Mouse (Mus musculus): Measurements from ENCODE around the gene Gdpgp1. TPM values are rescaled to one million over a fixed set of nuclear protein-coding genes. Genes with fewer than 3 reads are reported as not detected.

Gene Gdpgp1
- polyA plus RNA-seq, 1 experiment from 2014 or later, result 6.5 TPM

DNA sequence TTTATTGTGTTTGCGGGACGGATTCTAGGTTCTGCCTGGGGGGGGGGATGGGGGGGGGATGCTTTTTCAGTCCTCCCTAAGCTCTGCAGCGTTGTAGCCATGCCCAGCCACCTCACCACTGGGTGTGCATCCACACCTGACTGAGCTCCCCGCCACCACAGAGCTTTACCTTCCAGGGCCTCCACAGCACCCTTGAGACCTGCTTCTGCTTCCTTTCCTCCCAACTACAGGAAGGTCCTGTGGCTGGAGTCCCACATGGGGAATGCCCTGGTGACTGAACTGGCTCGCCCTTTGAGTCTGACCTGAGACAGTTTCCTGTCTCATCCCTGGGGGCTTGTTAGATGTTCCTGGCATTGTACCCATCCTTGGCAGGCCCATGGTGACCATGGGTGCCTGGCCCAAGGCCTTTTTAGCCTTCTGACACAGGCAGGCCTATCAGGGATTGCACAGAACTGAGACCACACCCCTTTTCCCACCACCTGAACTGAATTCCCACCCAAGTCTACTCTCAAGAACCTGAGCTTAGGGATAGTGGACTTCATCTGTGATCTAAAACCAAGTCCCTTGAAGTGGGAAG lies 31.6 kb upstream of the Gdpgp1 start:
- H3K4me3 ChIP-seq (ENCODE audit: low read depth, low read length), result no peak overlapping the region
- no peak for TF ChIP-seq CTCF (IDR thresholded peaks at IDR 0.05; ENCODE audit: low read depth)
- H3K27ac ChIP-seq (ENCODE audit: low read depth, low read length), result no peak overlapping the region
- H3K27me3 ChIP-seq (replicated peaks; ENCODE audit: control insufficient read depth, insufficient read depth, low read length), result no peaks in the 10 kb centered on the region
- H3K9ac ChIP-seq (ENCODE audit: low read depth, low read length), result no peak overlapping the region
- no peaks in the 10 kb centered on the region for H3K9me3 ChIP-seq (ENCODE audit: control insufficient read depth)
- peaks cover 17% of the 10 kb centered on the region; the same call in 1 of the 2 replicates for H3K36me3 ChIP-seq (ENCODE audit: control insufficient read depth, insufficient read depth)
- ATAC-seq, result no peak
- no peak overlapping the region for H3K4me2 ChIP-seq (replicated peaks; ENCODE audit: low read depth)
- 77% methylated on average over 5 of the region's 5 CpGs for WGBS
- peaks cover 13% of the 10 kb centered on the region; the same call in 1 of the 2 replicates for H3K4me1 ChIP-seq (replicated peaks; ENCODE audit: control insufficient read depth, insufficient read depth, low read length)

- WGBS, result 85% methylated on average over 15 of the region's 15 CpGs
- no peak for TF ChIP-seq CTCF (IDR thresholded peaks at IDR 0.05; ENCODE audit: low read depth)
- H3K9ac ChIP-seq (ENCODE audit: low read depth, low read length), result no peak overlapping the region
- H3K36me3 ChIP-seq (ENCODE audit: control insufficient read depth, insufficient read depth), result peaks cover 17% of the 10 kb centered on the region; the same call in 1 of the 2 replicates
- no peak overlapping the region for H3K4me2 ChIP-seq (replicated peaks; ENCODE audit: low read depth)
- peaks cover 23% of the 10 kb centered on the region; the same call in 1 of the 2 replicates for H3K4me1 ChIP-seq (replicated peaks; ENCODE audit: control insufficient read depth, insufficient read depth, low read length)
- no peaks in the 10 kb centered on the region for H3K27me3 ChIP-seq (replicated peaks; ENCODE audit: control insufficient read depth, insufficient read depth, low read length)
- no peak overlapping the region for H3K27ac ChIP-seq (ENCODE audit: low read depth, low read length)
- ATAC-seq, result no peak
- no peaks in the 10 kb centered on the region for H3K9me3 ChIP-seq (ENCODE audit: control insufficient read depth)
- H3K4me3 ChIP-seq (ENCODE audit: low read depth, low read length), result no peak overlapping the region
Observed at GRCm38 (mm10) chr7:80201888-80202540, 30.7 kb upstream of the Gdpgp1 start.

- H3K4me3 ChIP-seq (ENCODE audit: low read depth, low read length), result no peak overlapping the region
- TF ChIP-seq CTCF (IDR thresholded peaks at IDR 0.05; ENCODE audit: low read depth), result 0 out of 2 replicates have a peak, but pooled peaks have one; percentile 2
- H3K9ac ChIP-seq (ENCODE audit: low read depth, low read length), result no peak overlapping the region
- no peaks in the 10 kb centered on the region for H3K9me3 ChIP-seq (ENCODE audit: control insufficient read depth)
- H3K36me3 ChIP-seq (ENCODE audit: control insufficient read depth, insufficient read depth), result peaks cover 17% of the 10 kb centered on the region; the same call in 1 of the 2 replicates
- no peaks in the 10 kb centered on the region for H3K27me3 ChIP-seq (replicated peaks; ENCODE audit: control insufficient read depth, insufficient read depth, low read length)
- ATAC-seq, result no peak
- peak overlapping the region; percentile 97; the same call in 1 of the 2 replicates for H3K27ac ChIP-seq (ENCODE audit: low read depth, low read length)
- peaks cover 24% of the 10 kb centered on the region; the same call in 1 of the 2 replicates for H3K4me1 ChIP-seq (replicated peaks; ENCODE audit: control insufficient read depth, insufficient read depth, low read length)
- WGBS, result 81% methylated on average over 5 of the region's 5 CpGs
- no peak overlapping the region for H3K4me2 ChIP-seq (replicated peaks; ENCODE audit: low read depth)
Observed at GRCm38 (mm10) chr7:80202961-80203360, 29.7 kb upstream of the Gdpgp1 start.

- Histone ChIP-seq H3K4me1 (replicated peaks; ENCODE audit: control insufficient read depth, insufficient read depth, low read length) (peaks cover 24% of the 10 kb centered on the region; the same call in 1 of the 2 replicates), H3K4me3 (ENCODE audit: low read depth, low read length) (no peak overlapping the region), H3K36me3 (ENCODE audit: control insufficient read depth, insufficient read depth) (peaks cover 17% of the 10 kb centered on the region; the same call in 1 of the 2 replicates), H3K9me3 (ENCODE audit: control insufficient read depth) (no peaks in the 10 kb centered on the region), H3K27me3 (replicated peaks; ENCODE audit: control insufficient read depth, insufficient read depth, low read length) (no peaks in the 10 kb centered on the region), H3K4me2 (replicated peaks; ENCODE audit: low read depth) (no peak overlapping the region), H3K27ac (ENCODE audit: low read depth, low read length) (peak overlapping the region; percentile 97), H3K9ac (ENCODE audit: low read depth, low read length) (no peak overlapping the region)
- WGBS, result 53% methylated on average over 12 of the region's 12 CpGs
- ATAC-seq, result no peak
- TF ChIP-seq CTCF (IDR thresholded peaks at IDR 0.05; ENCODE audit: low read depth), result no peak
Observed at GRCm38 (mm10) chr7:80203638-80204096, 29.0 kb upstream of the Gdpgp1 start.

DNA sequence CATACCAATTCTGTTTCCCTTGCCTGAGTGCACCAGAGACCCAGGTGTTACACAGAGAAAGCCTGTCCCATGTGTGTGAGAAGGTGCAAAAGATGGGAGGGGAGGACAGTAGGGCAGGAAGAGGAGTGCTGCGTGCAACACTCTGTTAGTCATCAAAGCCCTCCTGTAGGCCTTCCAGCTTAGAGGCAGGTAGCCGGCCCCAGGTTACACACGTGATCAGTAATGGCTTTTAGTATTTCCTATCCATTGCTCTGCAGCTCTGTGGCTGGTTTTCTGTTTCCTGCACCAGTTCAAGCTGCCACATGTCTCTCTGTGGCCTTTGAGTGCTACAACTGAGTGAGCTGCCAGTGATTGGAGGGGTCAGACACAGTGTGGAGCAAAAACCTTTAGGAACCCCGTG lies 28.3 kb upstream of the Gdpgp1 start:
- H3K27me3 ChIP-seq (replicated peaks; ENCODE audit: control insufficient read depth, insufficient read depth, low read length), result no peaks in the 10 kb centered on the region
- TF ChIP-seq CTCF (IDR thresholded peaks at IDR 0.05; ENCODE audit: low read depth), result no peak
- H3K9ac ChIP-seq (ENCODE audit: low read depth, low read length), result no peak overlapping the region
- no peak overlapping the region for H3K4me3 ChIP-seq (ENCODE audit: low read depth, low read length)
- 69% methylated on average over 4 of the region's 4 CpGs for WGBS
- peaks cover 24% of the 10 kb centered on the region for H3K4me1 ChIP-seq (replicated peaks; ENCODE audit: control insufficient read depth, insufficient read depth, low read length)
- peaks cover 17% of the 10 kb centered on the region; the same call in 1 of the 2 replicates for H3K36me3 ChIP-seq (ENCODE audit: control insufficient read depth, insufficient read depth)
- no peak for ATAC-seq
- H3K4me2 ChIP-seq (replicated peaks; ENCODE audit: low read depth), result no peak overlapping the region
- H3K9me3 ChIP-seq (ENCODE audit: control insufficient read depth), result no peaks in the 10 kb centered on the region
- H3K27ac ChIP-seq (ENCODE audit: low read depth, low read length), result peak overlapping the region; percentile 97; the same call in 1 of the 2 replicates

DNA sequence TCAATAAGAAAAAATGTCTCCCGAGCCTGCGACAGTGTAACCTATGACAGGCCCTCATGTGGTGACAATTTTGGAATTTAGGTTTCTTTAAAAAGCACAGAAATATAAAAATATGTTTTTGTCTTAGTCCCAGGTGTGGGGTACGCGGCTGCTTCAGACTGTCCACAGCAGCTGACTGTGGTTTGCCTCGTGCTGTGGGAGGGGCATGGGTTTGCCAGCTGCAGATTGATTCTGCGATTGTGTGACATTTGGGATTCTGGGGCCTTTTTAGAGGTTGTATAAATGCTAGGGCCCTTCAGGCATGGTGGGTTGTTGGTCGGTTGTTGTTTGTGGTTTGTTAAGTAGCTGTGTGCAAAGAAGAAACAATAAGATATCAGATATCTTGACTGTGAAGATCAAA lies 27.7 kb upstream of the Gdpgp1 start:
- Histone ChIP-seq H3K27me3 (replicated peaks; ENCODE audit: control insufficient read depth, insufficient read depth, low read length) (no peaks in the 10 kb centered on the region), H3K27ac (ENCODE audit: low read depth, low read length) (peak overlapping the region; percentile 97), H3K9ac (ENCODE audit: low read depth, low read length) (no peak overlapping the region), H3K4me2 (replicated peaks; ENCODE audit: low read depth) (no peak overlapping the region), H3K9me3 (ENCODE audit: control insufficient read depth) (no peaks in the 10 kb centered on the region), H3K36me3 (ENCODE audit: control insufficient read depth, insufficient read depth) (peaks cover 17% of the 10 kb centered on the region; the same call in 1 of the 2 replicates), H3K4me3 (ENCODE audit: low read depth, low read length) (no peak overlapping the region), H3K4me1 (replicated peaks; ENCODE audit: control insufficient read depth, insufficient read depth, low read length) (peaks cover 21% of the 10 kb centered on the region; the same call in 1 of the 2 replicates)
- WGBS, result 81% methylated on average over 7 of the region's 7 CpGs
- TF ChIP-seq CTCF (IDR thresholded peaks at IDR 0.05; ENCODE audit: low read depth), result no peak
- no peak for ATAC-seq

All from intestine, postnatal 0 days (tissue).